Mouse (Mus musculus) thymus, postnatal 4 days (tissue): ENCODE data around the gene Ccdc34.
"Not testable (repeated sequence)": the region's sequence is repeated elsewhere in the genome, so short reads cannot be mapped to it uniquely, and the experiment has no call there.

ENCODE experiments used
- DNase-seq: peaks from one replicate; pipeline ENCODE4 v3.0.0; 2021

Gene Ccdc34

GRCm38 (mm10) chr2:110085701-110086143, 68.1 kb downstream of the Ccdc34 start:
- DNase-seq, result no peak

GRCm38 (mm10) chr2:110114133-110114532, 96.5 kb downstream of the Ccdc34 start:
- no peak for DNase-seq

GRCm38 (mm10) chr2:110129396-110129795, 111.8 kb downstream of the Ccdc34 start:
- DNase-seq, result no peak

GRCm38 (mm10) chr2:110131573-110131972, 114.0 kb downstream of the Ccdc34 start:
- no peak for DNase-seq

GRCm38 (mm10) chr2:110133356-110134115, 115.9 kb downstream of the Ccdc34 start:
- no peak for DNase-seq

GRCm38 (mm10) chr2:110134765-110135594, 117.4 kb downstream of the Ccdc34 start:
- DNase-seq, result no peak

GRCm38 (mm10) chr2:110137291-110137690, 119.7 kb downstream of the Ccdc34 start:
- no peak for DNase-seq

GRCm38 (mm10) chr2:110138096-110138495, 120.5 kb downstream of the Ccdc34 start:
- no peak for DNase-seq

GRCm38 (mm10) chr2:110147980-110148379, 130.4 kb downstream of the Ccdc34 start:
- not testable (repeated sequence) for DNase-seq

GRCm38 (mm10) chr2:110149246-110149645, 131.6 kb downstream of the Ccdc34 start:
- no peak for DNase-seq

- DNase-seq, result no peak
These were observed 138.7 kb downstream of the Ccdc34 start for GRCm38 (mm10) chr2:110156321-110156720.

- DNase-seq, result no peak
These were observed 147.4 kb downstream of the Ccdc34 start for GRCm38 (mm10) chr2:110165003-110165402.

GRCm38 (mm10) chr2:110167694-110168093, 150.1 kb downstream of the Ccdc34 start:
- DNase-seq, result no peak

- no peak for DNase-seq
These were observed 150.7 kb downstream of the Ccdc34 start for GRCm38 (mm10) chr2:110168361-110168760.

- no peak for DNase-seq
These were observed 154.8 kb downstream of the Ccdc34 start for GRCm38 (mm10) chr2:110172456-110172855.

GRCm38 (mm10) chr2:110173818-110174247, 156.2 kb downstream of the Ccdc34 start:
- DNase-seq, result no peak

- DNase-seq, result no peak
These were observed 159.3 kb downstream of the Ccdc34 start for GRCm38 (mm10) chr2:110176761-110177400.

- DNase-seq, result no peak
These were observed 159.8 kb downstream of the Ccdc34 start for GRCm38 (mm10) chr2:110177406-110177805.

- DNase-seq, result no peak
These were observed 160.3 kb downstream of the Ccdc34 start for GRCm38 (mm10) chr2:110177879-110178278.

GRCm38 (mm10) chr2:110179669-110180315, 162.2 kb downstream of the Ccdc34 start:
- DNase-seq, result no peak

GRCm38 (mm10) chr2:110180316-110180670, 162.7 kb downstream of the Ccdc34 start:
- no peak for DNase-seq

- no peak for DNase-seq
These were observed 164.0 kb downstream of the Ccdc34 start for GRCm38 (mm10) chr2:110181666-110182065.

- no peak for DNase-seq
These were observed 164.6 kb downstream of the Ccdc34 start for GRCm38 (mm10) chr2:110182248-110182647.
